Mouse (Mus musculus) kidney, adult 2 months (tissue): ENCODE results near the gene Grem2.

ENCODE experiments used
- CTCF ChIP-seq: fragments of 200-500 bp; conservative IDR thresholded peaks from 2 replicates; pipeline ENCODE4 v1.5.1; 2011; ENCODE audit warnings: low read depth, mild to moderate bottlenecking, control low read depth, low read length, moderate library complexity, mixed read lengths; ENCODE audit not compliant: insufficient read depth, insufficient read length
- POLR2A ChIP-seq: fragments of 200-500 bp; IDR thresholded peaks from one replicate; pipeline ENCODE4 v1.6.1; 2011; ENCODE audit warnings: low read depth, low read length, control low read depth

DNA sequence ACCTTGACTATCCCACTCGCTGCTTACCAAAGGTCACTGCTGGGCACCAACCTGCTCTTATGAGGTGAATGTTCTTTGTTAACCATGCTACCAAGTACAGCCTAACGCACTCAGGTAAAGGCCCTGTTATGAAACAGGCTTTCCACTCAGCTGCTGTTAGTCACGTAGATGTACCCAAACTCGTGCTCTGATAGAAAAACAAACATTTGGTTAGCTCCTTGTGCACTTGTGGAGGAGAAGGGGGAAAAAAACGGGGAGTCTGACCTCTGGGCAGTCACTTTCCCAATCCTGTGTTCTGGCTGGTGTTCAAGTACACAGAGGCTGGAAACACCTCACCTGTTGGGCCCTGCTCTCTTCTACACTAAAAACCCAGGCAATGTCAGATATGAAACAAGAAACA lies 14.0 kb downstream of the Grem2 start:
- TF ChIP-seq CTCF (no peak), POLR2A (no peak)
